Mouse (Mus musculus): Measurements from ENCODE around the gene Blnk.
A peak's percentile ranks its signal among the peaks of the same experiment; 100 is the strongest.

Blnk gene

DNA sequence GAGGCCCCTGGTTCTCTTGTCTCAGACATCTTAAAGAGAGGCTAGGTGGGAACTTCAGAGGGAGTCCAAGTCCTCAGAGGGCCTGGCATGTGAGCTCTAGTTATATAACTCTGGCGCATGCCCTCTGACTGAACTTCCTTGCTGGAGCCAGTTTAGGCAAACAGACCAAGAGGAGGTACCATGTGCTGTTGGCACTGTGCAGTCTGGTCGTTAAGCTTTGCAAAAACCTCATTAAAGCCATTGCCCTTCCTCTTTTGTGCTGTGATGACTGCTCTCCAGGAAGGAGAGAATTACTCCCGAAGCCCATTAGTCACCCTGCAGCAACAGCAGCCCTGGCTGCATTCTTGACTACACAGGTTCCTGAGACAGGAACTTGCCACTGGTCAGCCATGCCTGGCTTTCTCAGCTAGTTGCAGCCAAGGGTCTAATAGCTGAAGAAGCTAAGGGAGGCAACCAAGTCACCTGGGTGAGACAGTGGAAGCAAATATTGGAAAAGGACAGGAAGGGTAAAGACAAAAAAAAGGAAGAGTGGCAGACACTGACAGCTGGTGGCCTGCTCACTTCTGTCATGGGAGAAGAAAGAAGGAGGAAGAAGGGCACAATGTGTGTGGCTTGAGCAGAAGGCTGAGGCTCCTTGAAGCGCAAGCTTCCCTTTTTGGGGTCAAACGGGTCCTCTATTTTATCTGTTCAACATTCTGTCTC is 4.3 kb upstream of the Blnk start:
- DNase-seq: peak; percentile 49

DNA sequence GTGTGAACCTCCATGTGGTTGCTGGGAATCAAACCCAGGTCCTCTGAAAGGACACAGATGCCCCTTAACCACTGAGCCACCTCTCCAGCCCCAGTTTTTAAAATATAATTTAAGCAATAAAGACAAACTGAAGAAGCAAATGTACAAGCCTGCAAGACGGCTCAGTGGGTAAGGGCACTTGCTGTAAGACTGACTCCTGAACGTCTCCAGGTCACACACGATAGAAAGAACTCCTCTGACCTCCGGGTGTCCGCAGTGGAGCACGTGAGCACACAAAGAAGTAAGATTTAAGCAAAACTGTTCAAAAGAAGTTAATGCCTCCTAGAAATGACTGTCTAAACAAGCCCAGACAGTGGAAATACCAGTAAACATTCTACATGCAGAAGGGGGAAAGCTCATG is 2.4 kb upstream of the Blnk start:
- DNase-seq: no peak

DNA sequence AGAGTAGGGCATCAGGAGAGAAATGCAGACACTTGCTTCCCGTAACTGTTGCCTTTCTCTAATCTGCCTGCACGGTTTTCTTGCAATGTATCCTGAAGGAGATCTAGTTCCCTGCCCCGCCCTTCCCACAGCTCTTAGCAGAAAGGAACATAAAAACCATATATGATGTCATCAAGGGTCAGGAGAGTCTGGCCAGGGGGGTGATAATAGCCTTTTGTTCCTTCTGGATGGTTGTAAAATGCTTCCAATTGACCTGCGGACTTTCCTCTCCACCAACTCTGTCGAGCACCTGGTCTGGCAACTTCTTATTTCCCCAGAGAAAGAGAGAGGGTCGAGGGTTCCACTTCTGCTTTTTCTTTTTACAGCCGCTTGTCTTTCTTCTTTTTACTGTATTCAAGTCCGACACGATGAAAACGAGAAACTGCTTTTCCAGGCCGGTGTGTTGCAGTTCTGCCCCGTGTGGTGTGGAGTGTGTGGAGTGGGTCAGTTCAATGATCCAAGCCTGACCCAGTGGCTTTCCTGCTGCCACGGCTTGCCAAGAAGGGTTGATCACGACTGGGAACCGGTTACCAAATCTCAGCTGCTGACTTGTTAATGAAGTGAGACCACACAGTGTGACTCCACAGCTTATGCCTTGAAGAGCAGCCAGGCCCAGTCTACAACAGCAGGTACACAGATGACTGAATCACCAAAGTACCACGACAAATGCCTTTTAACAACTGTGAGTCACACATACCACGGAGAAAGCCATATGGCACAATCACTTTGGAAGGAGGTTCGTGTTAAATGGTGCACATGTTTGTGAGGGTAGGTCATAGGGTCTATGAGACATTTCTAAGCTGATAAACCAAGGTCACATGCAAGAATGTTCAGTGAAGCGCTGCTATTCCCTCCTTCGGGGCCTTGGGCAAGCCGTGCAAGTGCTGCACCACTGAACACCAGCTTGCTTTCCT is 1.4 kb upstream of the Blnk start:
- peak; percentile 29 for DNase-seq

DNA sequence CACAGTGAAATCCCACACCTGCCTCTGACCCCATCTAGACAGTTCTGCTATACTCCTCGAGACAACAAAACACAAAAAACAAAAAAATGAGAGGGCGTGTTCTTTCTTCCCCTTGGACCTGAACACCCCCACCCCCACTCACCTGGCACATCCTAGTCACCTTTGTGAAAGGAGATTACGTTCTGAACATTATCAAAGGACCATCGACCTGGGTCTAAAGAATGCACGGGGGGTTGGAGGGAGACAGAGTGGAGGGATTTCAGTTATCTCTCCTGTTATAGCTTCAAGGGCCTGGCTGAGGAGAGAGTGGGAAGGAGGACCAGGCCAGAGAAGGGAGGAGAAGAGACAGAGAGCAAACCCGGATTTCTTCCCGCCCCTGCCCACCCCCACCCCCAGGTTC is 576 bp upstream of the Blnk start:
- DNase-seq: no peak

DNA sequence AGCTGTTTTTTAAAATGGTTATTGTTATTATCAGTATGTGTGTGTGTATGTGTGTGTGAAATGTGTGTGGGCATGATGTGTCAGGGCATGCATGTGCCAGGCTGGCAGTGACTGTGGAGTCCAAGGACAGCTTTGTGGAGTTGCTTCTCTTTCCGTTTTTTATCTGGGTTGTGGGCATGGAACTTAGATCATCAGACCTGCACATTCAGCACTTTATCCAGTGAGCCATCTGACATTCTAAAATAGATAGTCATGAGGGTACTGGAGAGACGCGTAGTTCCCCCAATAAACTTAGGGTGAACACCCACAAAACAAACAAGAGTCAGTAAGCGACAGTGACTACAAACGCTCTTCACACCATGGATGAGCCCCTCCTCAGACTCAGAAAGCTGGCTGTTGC is 979 bp downstream of the Blnk start:
- DNase-seq: no peak

DNA sequence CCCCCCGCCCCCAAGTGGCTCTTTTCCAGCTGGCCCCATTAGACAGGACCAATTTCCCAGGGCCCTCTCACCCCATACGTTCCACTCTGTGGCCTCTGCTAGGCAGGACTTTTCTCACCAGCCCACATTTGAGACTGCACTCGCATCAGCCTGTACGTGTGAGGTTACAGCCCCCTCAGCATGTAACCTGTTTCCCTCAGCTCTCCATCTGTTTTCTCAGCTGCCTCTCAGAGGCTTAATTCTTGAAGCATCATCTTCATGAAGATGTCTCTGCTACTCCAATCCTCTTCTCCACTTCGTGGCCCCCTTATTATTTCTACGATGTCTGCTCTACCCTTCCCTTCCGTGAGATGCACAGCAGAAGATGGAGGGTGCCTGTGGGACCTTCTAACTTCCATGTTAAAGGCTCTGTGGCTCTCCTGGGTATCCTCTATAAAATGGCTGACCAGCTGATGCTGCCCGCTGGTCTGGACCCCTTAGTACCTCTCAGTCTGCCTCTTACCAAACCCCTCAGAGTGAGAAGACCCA is 1.8 kb downstream of the Blnk start:
- no peak for DNase-seq

DNA sequence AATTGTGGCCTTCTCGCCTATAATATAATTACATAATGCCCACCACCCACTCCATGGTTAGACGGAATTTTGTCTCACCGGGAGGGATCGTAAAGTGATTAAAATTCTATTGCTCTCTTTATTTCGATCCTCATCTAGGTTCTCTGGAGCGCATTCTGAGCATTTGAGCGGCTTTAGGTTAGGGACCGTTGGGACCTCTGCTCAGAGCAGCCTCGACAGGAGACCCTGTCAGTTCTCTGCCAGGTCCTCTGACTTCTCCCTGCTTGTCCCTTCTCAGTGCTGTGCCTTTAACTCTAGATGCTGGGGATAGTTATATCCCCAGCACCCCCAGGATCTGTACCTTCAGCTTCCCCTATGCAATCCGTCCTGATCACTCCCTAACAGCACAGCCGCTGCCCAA is 2.2 kb downstream of the Blnk start:
- no peak for DNase-seq

DNA sequence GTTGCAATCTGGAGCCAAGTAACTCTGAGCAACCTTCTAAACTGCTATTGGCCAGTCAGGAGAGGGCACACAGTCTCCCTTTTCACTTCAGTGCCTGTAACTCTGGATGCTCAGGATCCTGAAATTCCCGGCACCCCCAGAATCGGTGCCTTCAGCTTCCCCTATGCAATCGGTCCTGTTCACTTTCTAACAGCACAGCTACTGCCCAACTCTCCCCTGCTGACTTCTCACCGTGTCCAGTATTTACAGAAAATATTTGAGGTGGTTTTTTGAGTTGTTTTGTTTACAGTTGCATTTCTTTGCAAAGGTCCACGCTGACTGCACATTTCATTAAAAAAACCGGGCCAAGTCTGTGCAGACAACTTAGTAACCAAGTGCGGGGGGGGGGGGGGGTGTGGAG is 2.7 kb downstream of the Blnk start:
- DNase-seq: no peak

DNA sequence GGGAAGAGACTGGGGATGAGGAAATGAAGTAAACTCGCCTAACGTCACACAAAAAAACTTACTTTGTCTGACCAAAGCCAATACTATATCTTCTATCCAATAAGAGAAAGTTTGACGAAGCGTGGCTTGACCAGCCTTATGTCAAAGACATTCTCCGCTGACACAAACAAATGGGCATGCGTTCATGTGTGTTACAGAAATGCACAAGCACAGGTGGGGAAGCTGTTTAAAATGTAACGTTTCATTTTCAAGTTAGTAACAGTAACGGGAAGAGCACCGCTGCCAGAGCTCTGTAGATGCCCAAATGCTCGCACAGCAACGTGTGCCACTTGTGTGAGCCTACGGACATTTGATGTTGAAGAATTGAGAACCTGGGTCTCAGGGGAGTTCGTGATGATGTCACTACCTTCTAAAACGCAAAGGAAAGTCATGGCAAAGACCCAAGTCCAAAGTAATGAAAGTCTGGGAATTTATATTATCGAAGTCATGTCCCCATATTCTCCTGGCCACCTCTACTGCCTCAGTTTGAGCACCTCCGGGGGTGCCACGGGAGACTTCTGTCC is 3.5 kb downstream of the Blnk start:
- DNase-seq: no peak

DNA sequence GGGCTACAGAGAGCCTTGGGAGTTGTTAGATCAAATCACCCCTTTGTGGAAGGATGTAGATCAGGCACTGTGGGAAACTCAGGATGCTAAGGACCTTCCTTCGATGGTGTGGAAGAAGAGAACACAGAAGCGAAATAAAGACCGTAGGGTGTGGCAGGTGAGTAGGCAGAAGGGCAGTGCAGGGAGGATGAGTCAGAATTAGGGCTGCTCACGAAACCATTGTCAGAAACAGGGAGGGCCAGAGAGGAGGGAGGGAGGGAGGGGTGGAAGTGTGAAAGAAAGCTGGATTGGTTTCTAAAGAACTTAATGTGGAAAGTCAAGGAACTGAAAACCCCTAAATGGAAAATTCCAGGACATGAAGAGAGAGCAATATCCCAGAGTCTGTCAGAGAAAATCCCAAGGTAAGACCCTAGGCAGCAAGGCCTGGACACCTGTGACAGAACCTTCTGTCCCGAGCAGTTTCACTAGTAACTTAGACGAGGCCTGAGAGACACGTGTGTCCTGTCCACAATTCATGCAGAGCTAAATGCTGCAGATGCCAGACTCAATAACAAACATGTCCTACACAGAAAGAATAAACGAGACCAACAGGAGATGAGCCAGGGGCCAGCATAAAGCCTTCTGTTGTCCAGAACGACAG is 4.3 kb downstream of the Blnk start:
- no peak for DNase-seq

DNA sequence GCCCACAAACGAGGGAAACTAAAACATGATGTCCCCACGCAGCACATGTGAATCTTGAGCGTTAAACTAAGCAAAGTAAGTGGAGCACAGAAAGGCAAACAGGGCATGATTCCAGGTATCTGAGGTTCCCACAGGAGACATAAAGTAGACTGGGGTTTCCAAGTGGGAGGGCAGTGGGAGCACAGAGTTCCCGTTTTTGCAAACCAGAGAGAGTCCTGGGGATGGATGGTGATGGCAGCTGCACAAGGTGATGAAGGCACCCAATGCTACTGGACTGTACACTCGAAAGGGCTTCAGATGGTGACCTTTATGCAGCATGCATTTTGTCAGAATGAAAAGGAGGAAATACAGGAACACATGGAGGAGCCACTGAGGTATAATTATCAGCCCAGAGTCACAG is 5.5 kb downstream of the Blnk start:
- no peak for DNase-seq

DNA sequence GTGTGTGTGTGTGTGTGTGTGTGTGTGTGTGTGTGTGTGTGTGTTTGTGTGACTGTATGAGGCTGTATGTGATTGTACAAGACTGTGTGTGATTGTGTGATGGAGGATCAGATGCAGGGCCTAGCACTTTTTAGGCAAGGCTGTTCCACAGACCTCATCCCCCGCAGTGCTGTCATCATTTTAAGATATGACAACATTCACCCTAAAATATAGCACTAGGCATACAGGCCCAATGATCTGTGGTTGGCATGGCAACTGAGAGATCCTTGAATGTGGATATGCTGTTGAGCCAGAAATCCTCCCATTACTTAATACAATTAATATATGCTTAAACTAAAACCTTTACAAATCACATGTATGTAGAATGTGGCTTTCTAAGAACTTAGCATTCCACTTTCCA is 9.8 kb downstream of the Blnk start:
- DNase-seq: no peak

DNA sequence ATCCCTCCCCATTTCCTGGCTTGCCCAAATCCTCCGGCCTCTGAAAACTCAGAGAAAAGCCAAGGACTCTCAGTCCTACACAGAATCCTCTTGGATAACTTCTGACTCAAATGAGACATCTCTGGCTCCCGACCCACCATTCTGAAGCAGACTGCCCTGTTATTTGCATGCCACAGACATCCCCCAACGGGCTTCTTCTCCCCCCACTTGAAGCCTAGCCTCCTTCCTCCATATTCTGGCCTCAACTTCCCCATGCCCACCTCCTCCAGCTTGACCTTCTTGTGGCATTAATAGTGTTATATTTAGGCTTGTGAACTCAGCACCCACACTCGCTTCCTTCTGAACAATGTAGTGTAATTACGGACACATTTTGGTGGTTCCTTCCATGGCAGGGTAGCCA is 13.7 kb downstream of the Blnk start:
- DNase-seq: no peak

DNA sequence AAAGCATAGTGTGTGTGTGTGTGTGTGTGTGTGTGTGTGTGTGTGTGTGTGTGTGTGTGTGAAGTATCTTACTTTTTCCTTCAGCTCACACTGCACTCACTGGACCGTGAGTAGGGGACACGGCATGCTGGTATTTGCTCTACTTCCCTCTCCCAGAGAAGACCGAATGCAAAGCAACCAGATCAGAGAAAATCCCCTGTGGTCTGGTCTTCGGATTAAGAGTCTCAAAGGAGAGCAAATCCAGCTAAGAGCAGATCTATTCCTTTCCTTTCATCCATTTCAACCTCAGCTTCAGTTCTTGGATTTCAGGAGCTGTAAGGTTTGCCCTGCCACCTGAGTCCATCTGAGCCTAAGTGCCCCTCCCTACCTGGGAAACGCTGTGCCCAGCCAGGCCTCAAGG is 16.3 kb downstream of the Blnk start:
- no peak for DNase-seq

DNA sequence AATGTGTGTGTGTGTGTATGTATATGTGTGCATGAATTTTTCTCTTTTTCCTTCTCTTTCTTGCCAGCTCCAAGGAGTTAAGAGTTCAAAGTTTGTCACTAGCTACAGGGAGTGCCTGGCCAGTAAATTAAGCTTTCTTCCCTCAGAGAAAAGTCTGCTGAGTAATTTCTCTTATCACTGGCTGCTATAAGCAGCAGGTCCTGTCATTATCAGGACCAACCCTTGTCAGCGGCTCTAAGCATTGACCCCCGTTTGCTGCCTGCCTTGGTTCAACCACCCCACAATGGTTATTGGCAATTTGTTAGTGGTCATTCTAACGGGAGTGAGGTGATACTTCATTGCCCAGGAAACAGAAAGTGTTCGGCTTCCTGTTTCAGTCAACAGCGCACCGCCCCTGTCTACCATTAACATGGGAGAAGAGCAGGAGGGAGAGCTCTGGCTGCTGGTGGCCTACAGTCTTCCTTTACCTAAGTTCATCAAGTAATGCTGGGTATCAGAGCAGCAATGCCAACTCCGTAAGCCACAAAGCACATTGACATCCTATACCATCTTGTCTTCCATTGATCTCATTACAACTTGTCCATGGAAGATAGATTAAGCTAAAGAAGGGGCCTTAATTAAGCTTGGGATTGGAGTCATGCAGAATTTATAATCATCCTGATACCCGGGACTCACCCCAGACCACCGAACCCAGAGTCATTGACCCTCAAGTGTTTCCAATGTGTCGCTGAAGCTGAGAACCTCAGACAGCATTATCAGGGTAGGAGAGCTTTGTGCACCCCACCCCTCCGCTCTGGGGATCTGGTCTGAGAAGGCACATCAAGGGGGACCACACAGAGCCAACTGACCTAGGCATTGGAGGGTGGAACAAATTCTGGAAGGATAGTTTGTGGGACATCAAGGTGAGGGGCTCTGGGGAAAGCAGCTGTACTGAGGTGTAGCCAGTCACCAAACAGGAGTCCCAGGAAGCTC is 17.1 kb downstream of the Blnk start:
- no peak for DNase-seq

DNA sequence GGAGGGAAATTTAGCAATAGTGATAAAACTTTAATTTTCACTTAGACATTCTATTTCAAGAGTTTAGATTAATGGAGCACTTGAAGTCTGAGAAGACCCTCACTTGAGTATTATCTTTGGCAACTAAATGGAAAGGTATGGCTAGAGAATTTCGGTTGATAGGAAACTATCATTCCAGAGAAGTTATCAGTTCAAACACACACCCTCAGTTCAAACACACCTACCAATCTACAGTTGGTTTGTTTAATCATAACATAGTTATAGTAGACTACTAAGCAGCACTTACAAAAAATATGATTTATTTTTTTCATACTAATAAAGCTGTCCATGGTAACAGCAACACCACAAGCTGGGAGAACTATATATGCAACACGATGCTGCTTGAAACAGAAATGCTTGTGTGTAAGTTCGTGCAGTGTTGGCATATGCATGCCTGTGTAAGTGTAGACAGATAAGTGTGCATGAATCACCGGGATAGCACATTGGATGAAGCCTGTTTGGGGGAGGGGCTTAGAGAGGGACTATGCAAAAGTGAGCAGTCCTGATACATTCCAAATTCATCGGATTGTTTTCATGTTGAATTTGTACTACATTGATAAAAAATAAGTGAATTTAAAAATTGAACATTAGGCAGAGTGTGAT is 22.9 kb downstream of the Blnk start:
- DNase-seq: no peak

DNA sequence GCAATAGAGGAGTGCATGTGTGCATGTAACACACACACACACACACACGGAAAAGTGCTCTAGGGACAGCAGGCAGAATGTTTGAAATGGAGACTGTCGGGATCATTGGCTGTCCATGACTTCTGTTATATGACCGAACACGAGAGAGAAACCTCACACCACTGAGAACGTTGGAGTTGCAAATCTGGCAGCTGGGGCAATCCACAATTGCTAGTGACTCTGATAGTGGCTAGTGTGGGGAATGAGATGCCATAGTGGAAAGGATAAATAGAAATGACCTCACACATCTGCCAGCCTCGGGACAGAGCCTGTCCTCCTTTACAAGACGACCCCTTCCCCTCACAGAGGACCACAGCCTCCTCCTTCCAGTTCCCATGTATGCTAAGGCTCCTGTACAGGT is 23.6 kb downstream of the Blnk start:
- no peak for DNase-seq

DNA sequence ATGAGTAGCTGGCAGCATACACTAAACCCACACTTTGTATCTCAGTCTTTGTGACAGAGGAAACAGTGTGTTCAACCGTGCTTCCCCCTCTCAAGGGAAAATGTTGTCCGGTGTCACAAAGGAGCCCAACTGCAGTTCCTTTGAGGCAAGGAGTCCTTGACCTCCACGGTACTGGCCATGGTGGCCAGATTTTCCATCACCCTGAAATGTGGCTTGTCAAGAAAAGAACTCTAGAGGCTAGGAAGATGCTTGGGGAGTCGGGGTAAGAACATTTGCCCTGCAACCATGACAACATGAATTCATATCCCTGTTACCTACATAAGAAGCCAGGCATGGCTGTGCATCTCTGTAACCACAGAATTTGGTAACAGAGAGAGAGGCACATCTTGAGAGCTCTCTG is 24.0 kb downstream of the Blnk start:
- DNase-seq: no peak

DNA sequence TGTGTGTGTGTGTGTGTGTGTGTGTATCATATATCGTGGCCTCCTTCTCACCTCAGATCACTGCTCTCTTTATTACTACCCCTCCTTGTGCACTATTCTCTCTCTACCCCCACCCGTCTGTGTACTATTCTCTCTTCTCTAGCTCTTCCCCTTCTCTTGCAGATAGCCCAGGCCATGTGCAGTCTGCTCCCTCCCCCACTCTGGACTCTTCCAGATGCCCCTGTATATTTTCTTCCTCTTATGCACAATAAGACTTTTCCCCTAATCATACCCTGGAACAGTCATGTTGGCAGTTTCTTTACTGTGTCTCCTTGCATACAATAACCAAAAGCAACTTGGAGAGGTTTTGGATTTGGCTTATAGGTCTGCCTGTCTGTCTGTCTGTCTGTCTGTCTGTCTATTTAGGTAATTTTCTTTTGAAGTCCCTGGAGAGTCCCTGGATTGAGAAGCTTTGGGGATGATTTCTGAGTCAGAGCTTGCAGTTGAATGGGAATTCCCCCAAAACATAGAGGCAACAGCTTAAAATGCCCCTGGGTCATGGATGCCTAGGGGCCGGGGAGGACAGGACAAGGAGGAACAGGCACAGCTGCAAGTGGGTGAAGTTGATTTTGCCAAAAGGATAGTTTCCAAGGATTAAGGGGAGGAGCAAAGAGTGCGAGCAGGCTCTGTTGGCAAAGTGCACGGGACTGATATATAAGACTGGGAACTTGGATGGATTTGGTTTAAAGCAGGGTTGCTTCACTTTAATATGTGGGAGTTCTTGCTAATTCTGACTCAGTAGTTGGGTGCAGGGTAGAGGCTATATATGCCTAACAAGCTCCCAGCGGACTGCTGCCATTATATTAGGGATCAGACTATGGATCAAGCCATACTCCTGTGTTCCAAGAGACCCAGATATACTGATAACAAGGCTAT is 29.1 kb downstream of the Blnk start:
- no peak for DNase-seq

DNA sequence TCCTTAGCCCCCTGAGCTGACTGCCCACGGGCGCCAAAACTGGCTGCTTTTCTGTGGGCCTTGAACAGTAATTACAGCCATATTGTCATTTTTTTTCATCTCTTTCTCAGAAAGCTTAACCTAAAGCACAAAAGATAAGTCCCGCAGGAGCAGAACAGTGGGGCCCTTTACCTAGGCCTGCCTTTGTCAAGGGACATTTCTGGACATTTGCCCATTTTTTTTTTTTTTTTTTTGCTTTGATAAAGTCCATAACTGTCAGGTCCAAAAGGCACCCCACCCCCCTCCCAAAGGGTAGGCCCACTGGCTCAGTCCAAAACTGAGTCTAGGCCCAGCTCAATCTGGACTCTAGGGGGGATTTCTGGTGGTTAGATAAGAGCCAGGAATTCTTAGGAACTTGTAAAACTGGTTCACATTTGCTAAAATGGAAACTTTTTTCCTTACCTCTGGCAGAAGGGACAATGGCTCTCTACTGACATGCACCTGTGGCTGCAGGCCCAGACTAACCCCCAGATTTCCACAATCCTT is 29.9 kb downstream of the Blnk start:
- DNase-seq: no peak

All from kidney, postnatal 14 days (tissue).